In the genomic region with DNA sequence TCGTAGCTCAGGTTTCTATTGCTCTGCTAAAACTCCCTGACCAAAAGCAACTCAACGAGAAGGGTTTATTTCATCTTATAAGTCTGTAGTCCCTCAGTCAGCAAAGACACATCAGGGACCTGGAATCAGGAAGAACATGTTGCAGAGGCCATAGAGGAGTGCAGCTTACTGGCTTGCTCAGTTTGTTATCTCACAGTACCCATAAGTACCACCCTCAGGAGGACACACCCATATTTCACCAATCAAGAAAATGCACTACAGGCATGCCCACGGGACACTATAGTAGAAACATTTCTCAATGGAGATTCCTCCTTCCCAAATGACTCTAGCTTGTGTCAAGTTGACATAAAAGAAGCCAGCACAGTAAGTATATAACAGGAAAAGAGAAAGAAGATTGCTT, we compare ENCODE assay signal across 20 mouse cellular contexts.
DNase-seq lines count a peak whose midpoint lies in the region; ATAC-seq lines count a peak whose summit lies in the region.
"Had no signal": no experiment of that assay in that cellular context is flagged by ENCODE, and none has a peak within 500 bp of the region (broad histone marks: within the 10 kb centered on the region; RNA-seq: fewer than 3 reads in every experiment).

No protein-coding gene starts in this region.

- no peak overlapping the region for H3K27ac ChIP-seq in intestine, embryonic 14.5 days (ENCODE audit: low read depth)
- no peak overlapping the region for H3K27ac ChIP-seq in intestine, embryonic 16.5 days (ENCODE audit: low read length)
- H3K27ac ChIP-seq in liver, embryonic 16.5 days (ENCODE audit: low read length), result no peak overlapping the region
- H3K27ac ChIP-seq: embryonic facial prominence, embryonic 12.5 days; forebrain, embryonic 13.5 days; heart, embryonic 15.5 days; hindbrain, embryonic 13.5 days; hindbrain, postnatal 0 days had no signal

- H3K4me2 ChIP-seq in intestine, embryonic 14.5 days (ENCODE audit: low read length), result no peak overlapping the region
- H3K4me2 ChIP-seq in intestine, embryonic 16.5 days (ENCODE audit: low read depth, low read length), result no peak overlapping the region
- no peak overlapping the region for H3K4me2 ChIP-seq in liver, embryonic 16.5 days (ENCODE audit: low read depth, low read length)
- H3K4me2 ChIP-seq: embryonic facial prominence, embryonic 12.5 days; forebrain, embryonic 13.5 days; heart, embryonic 15.5 days; hindbrain, embryonic 13.5 days had no signal

- ATAC-seq in intestine, embryonic 14.5 days (replicated peaks; ENCODE audit: low FRiP score, low TSS enrichment, low read depth), result no peak
- no peak for ATAC-seq in intestine, embryonic 16.5 days
- peak; percentile 76 for ATAC-seq in liver, embryonic 16.5 days (ENCODE audit: low read depth)
- ATAC-seq: forebrain, embryonic 13.5 days; forebrain, postnatal 0 days; hindbrain, postnatal 0 days had no signal

- 78% methylated on average over 3 of the region's 3 CpGs for WGBS in intestine, embryonic 14.5 days
- whole genome bisulfite sequencing in intestine, embryonic 16.5 days, result 82% methylated on average over 3 of the region's 3 CpGs
- 51% methylated on average over 3 of the region's 3 CpGs for WGBS in liver, embryonic 16.5 days (ENCODE audit: insufficient replicate concordance)

- no peaks in the 10 kb centered on the region for H3K36me3 ChIP-seq in intestine, embryonic 14.5 days (ENCODE audit: control insufficient read depth, insufficient read depth, low read length)
- no peaks in the 10 kb centered on the region for H3K36me3 ChIP-seq in intestine, embryonic 16.5 days (ENCODE audit: control insufficient read depth, insufficient read depth, low read length)
- no peaks in the 10 kb centered on the region for H3K36me3 ChIP-seq in liver, embryonic 16.5 days (ENCODE audit: control insufficient read depth, insufficient read depth)
- H3K36me3 ChIP-seq: embryonic facial prominence, embryonic 12.5 days; heart, embryonic 15.5 days; hindbrain, embryonic 13.5 days had no signal

- peaks cover 9% of the 10 kb centered on the region; the same call in 1 of the 2 replicates for H3K4me1 ChIP-seq in intestine, embryonic 14.5 days (replicated peaks; ENCODE audit: control insufficient read depth, insufficient read depth, low read length)
- H3K4me1 ChIP-seq in intestine, embryonic 16.5 days (ENCODE audit: control insufficient read depth, insufficient read depth, low read length), result peaks cover 3% of the 10 kb centered on the region; the same call in 1 of the 2 replicates
- no peaks in the 10 kb centered on the region; the same call in 1 of the 2 replicates for H3K4me1 ChIP-seq in liver, embryonic 16.5 days (ENCODE audit: control insufficient read depth, low read depth, low read length)

- peak; percentile 34 for DNase-seq in intestine, embryonic 14.5 days (ENCODE audit: low spot score)
- DNase-seq in c-Kit-positive CD71-positive TER-119-negative erythroid progenitor cells, embryonic 14.5 days (ENCODE audit: low read depth), result peak; percentile 15
- DNase-seq in c-Kit-positive CD71-positive TER-119-positive erythroid progenitor cells, embryonic 14.5 days (ENCODE audit: low spot score), result peak; percentile 31
- DNase-seq in layer of hippocampus, adult 11-12 months (ENCODE audit: low spot score), result no peak
- no peak for DNase-seq in left cerebral cortex, adult 9 months (ENCODE audit: low spot score in 2 of 2)
- DNase-seq: adrenal gland, adult 2 months; adrenal gland, postnatal 25 days; cerebellum, adult 11 months; cerebellum, adult 8-10 months; cerebellum, postnatal 25 days; forebrain, postnatal 0 days; gastrocnemius, postnatal 14 days; heart, postnatal 14 days had no signal

- no peaks in the 10 kb centered on the region for H3K9me3 ChIP-seq in intestine, embryonic 14.5 days (ENCODE audit: control insufficient read depth, low read length)
- no peaks in the 10 kb centered on the region for H3K9me3 ChIP-seq in intestine, embryonic 16.5 days (ENCODE audit: control insufficient read depth, low read length)
- no peaks in the 10 kb centered on the region for H3K9me3 ChIP-seq in liver, embryonic 16.5 days (replicated peaks; ENCODE audit: control insufficient read depth, low read length)
- H3K9me3 ChIP-seq: embryonic facial prominence, embryonic 12.5 days; forebrain, embryonic 13.5 days; heart, embryonic 15.5 days; hindbrain, embryonic 13.5 days had no signal

- H3K27me3 ChIP-seq in intestine, embryonic 14.5 days (replicated peaks; ENCODE audit: control insufficient read depth, insufficient read depth, low read length), result no peaks in the 10 kb centered on the region
- H3K27me3 ChIP-seq in intestine, embryonic 16.5 days (replicated peaks; ENCODE audit: control insufficient read depth, insufficient read depth, low read length), result no peaks in the 10 kb centered on the region
- H3K27me3 ChIP-seq in liver, embryonic 16.5 days (ENCODE audit: control insufficient read depth, insufficient read depth, low read depth, low read length), result no peaks in the 10 kb centered on the region
- H3K27me3 ChIP-seq: embryonic facial prominence, embryonic 12.5 days; forebrain, embryonic 13.5 days; heart, embryonic 15.5 days; hindbrain, embryonic 13.5 days had no signal

- no peak overlapping the region for H3K4me3 ChIP-seq in intestine, embryonic 14.5 days (ENCODE audit: low read depth, low read length)
- no peak overlapping the region for H3K4me3 ChIP-seq in intestine, embryonic 16.5 days (ENCODE audit: low read length)
- H3K4me3 ChIP-seq in liver, embryonic 16.5 days (ENCODE audit: low read depth, low read length), result no peak overlapping the region
- H3K4me3 ChIP-seq: embryonic facial prominence, embryonic 12.5 days; forebrain, embryonic 13.5 days; heart, embryonic 15.5 days; hindbrain, embryonic 13.5 days had no signal

- H3K9ac ChIP-seq in intestine, embryonic 14.5 days (ENCODE audit: low read length), result no peak overlapping the region
- H3K9ac ChIP-seq in intestine, embryonic 16.5 days (ENCODE audit: low read depth, low read length), result no peak overlapping the region
- H3K9ac ChIP-seq in liver, embryonic 16.5 days (ENCODE audit: low read depth, low read length), result no peak overlapping the region
- H3K9ac ChIP-seq: embryonic facial prominence, embryonic 12.5 days; forebrain, embryonic 13.5 days; forebrain, postnatal 0 days; heart, embryonic 15.5 days; hindbrain, embryonic 13.5 days had no signal

Comparison
In these comparisons a context has a peak if more than half of its experiments do, and no peak if none do; other contexts are left out.
1. DNase-seq: peak in intestine, embryonic 14.5 days (single experiment), c-Kit-positive CD71-positive TER-119-negative erythroid progenitor cells, embryonic 14.5 days (single experiment) and c-Kit-positive CD71-positive TER-119-positive erythroid progenitor cells, embryonic 14.5 days (single experiment); none in layer of hippocampus, adult 11-12 months (single experiment) and left cerebral cortex, adult 9 months (0 of 2).